Comparison of ENCODE assay signal across 11 mouse cellular contexts in the genomic region with DNA sequence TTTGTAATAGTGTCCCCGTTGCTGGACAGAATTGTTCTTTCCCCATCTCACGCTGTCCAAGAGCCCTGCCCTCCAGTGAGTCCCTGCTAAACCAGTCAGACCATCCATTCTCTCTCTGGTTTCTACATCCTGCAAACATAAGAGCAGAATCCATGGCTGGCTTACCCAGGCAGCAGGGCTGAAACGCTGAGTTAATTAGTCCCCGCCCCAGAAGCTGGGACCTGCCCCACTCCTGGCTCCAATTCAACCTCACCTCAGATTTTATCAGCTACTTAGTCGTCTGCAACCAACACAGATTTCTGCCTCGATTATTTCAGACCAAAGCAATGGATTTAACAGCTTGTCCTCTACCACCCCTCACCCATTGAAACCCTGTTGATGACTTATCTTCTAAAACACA. TPM values are rescaled to one million over a fixed set of nuclear protein-coding genes. Genes with fewer than 3 reads are reported as not detected.
A peak's percentile ranks its signal among the peaks of the same experiment; 100 is the strongest.
DNase-seq lines count a peak whose midpoint lies in the region; ATAC-seq lines count a peak whose summit lies in the region.
"Had no signal": no experiment of that assay in that cellular context is flagged by ENCODE, and none has a peak within 500 bp of the region (broad histone marks: within the 10 kb centered on the region; RNA-seq: fewer than 3 reads in every experiment).

No protein-coding gene starts in this region.

- WGBS in kidney, embryonic 15.5 days, result 42% methylated on average over 6 of the region's 6 CpGs
- 56% methylated on average over 6 of the region's 6 CpGs for WGBS in midbrain, embryonic 14.5 days

- H3K9ac ChIP-seq in kidney, embryonic 15.5 days, result no peak overlapping the region
- no peak overlapping the region for H3K9ac ChIP-seq in midbrain, embryonic 14.5 days (replicated peaks; ENCODE audit: low read length)
- H3K9ac ChIP-seq: hindbrain, embryonic 15.5 days had no signal

- no peaks in the 10 kb centered on the region for H3K27me3 ChIP-seq in kidney, embryonic 15.5 days
- H3K27me3 ChIP-seq in midbrain, embryonic 14.5 days (ENCODE audit: control insufficient read depth, insufficient read depth, low read length), result no peaks in the 10 kb centered on the region
- H3K27me3 ChIP-seq: CH12.LX; hindbrain, embryonic 15.5 days had no signal

- no peaks in the 10 kb centered on the region for H3K9me3 ChIP-seq in kidney, embryonic 15.5 days (replicated peaks)
- H3K9me3 ChIP-seq in midbrain, embryonic 14.5 days (ENCODE audit: control insufficient read depth, low read length), result no peaks in the 10 kb centered on the region
- H3K9me3 ChIP-seq: hindbrain, embryonic 15.5 days had no signal

- peak overlapping the region; percentile 47 for H3K27ac ChIP-seq in kidney, embryonic 15.5 days
- no peak overlapping the region for H3K27ac ChIP-seq in midbrain, embryonic 14.5 days (replicated peaks; ENCODE audit: low read depth, low read length)
- H3K27ac ChIP-seq: hindbrain, embryonic 15.5 days had no signal

- no peak overlapping the region for H3K4me2 ChIP-seq in kidney, embryonic 15.5 days
- H3K4me2 ChIP-seq in midbrain, embryonic 14.5 days (ENCODE audit: low read length), result no peak overlapping the region
- H3K4me2 ChIP-seq: hindbrain, embryonic 15.5 days had no signal

- peak; percentile 12 for DNase-seq in testis, postnatal 14 days (ENCODE audit: low spot score)
- DNase-seq in testis, postnatal 10 days (ENCODE audit: low spot score), result no peak
- DNase-seq in forelimb bud, embryonic 11.5 days (ENCODE audit: low read depth, low spot score), result peak; percentile 9
- DNase-seq in urinary bladder, postnatal 36 days (ENCODE audit: low spot score in 2 of 2), result peak; percentile 48 to 66
- DNase-seq in midbrain, embryonic 14.5 days, result no peak
- no peak for DNase-seq in gastrocnemius, postnatal 10 days
- DNase-seq: cerebellum, adult 11-12 months; heart, adult 18-20 months had no signal

- H3K36me3 ChIP-seq in kidney, embryonic 15.5 days, result 0 out of 2 replicates have a peak, but pooled peaks cover 3% of the 10 kb centered on the region
- no peaks in the 10 kb centered on the region for H3K36me3 ChIP-seq in midbrain, embryonic 14.5 days (ENCODE audit: control insufficient read depth, insufficient read depth, low read length)
- H3K36me3 ChIP-seq: hindbrain, embryonic 15.5 days had no signal

- peaks cover 7% of the 10 kb centered on the region for H3K4me1 ChIP-seq in kidney, embryonic 15.5 days
- no peaks in the 10 kb centered on the region for H3K4me1 ChIP-seq in midbrain, embryonic 14.5 days (ENCODE audit: control insufficient read depth, insufficient read depth, low read length)
- H3K4me1 ChIP-seq: hindbrain, embryonic 15.5 days had no signal

- no peak overlapping the region for H3K4me3 ChIP-seq in kidney, embryonic 15.5 days (replicated peaks)
- no peak overlapping the region for H3K4me3 ChIP-seq in midbrain, embryonic 14.5 days (replicated peaks; ENCODE audit: low read depth, low read length)
- H3K4me3 ChIP-seq: hindbrain, embryonic 15.5 days had no signal

- ATAC-seq in kidney, embryonic 15.5 days (replicated peaks; ENCODE audit: low FRiP score), result peak; percentile 46; the same call in 1 of the 2 replicates
- no peak for ATAC-seq in midbrain, embryonic 14.5 days (ENCODE audit: low FRiP score, low TSS enrichment)

RNA-seq across cellular contexts. Expression of a gene that starts 37.6 kb away (rescaled TPM):
- polyA plus RNA-seq in kidney, embryonic 15.5 days (2015; fragmentation: Nextera tagmentation; extraction: Ambion mirVana), result 21.5 and 22.6 TPM in 2 replicates
- 28.0 and 35.2 TPM in 2 replicates for polyA plus RNA-seq in midbrain, embryonic 14.5 days (2014; fragmentation: Nextera tagmentation; extraction: Ambion mirVana)
- 10 to 100 TPM; 57.9 to 61.7 TPM for total RNA-seq in gastrocnemius, postnatal 10 days (2021)

Comparison
In these comparisons a context has a peak if more than half of its experiments do, and no peak if none do; other contexts are left out.
1. DNase-seq: peak in testis, postnatal 14 days (single experiment), forelimb bud, embryonic 11.5 days (single experiment) and urinary bladder, postnatal 36 days (2 of 2); none in testis, postnatal 10 days (single experiment), midbrain, embryonic 14.5 days (single experiment) and gastrocnemius, postnatal 10 days (single experiment).